Mouse (Mus musculus) cerebellum, adult 9-11 months (tissue): ENCODE measurements at regions not wholly inside any gene's neighbourhood (a gene's known extent, or its start where the extent isn't known, plus 50 kb on each side); places are given as distances from the start of the nearest gene placed in this dataset.

Experiments
- DNase-seq: peaks from one replicate; pipeline ENCODE4 v3.0.0; 2022

DNA sequence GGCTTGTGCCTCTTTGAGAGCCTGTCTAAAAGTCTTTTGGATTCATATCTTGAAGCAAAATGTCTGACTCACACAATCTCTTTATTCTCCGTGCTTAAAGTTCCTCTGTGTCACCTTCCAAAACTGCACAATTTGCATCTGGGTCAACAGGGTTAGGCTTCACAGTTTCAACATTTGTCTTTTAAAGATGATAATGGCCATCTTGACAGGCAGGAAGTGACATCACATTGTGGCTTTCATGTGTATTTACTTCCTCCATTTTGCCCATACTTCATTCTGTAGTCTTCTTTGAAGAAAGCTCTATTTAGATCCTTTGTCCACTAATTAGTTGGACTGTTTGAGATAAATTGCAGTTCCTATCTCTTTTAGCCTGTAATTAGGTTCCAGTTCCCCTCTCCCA lies 135.1 kb downstream of the Ndufa10 start:
- no peak for DNase-seq

DNA sequence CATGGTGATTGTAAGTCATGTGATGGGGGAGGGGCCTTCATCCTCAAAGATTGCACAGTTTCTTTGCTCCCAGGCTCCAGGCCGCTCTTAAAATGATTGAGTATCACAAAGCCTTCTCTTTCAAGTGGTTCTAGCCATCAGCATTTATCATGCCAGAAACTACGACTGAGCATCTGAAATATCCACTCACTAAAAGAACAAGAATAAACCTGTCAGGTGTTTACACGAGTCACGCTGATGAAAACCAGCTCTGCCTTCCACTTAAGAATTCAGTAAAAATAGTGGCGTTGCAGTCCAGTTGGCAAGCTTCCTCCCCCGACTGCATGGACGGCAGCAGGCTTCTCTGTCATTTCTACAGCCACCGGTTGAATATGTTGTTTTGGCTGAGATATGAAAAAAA lies 136.2 kb downstream of the Ndufa10 start:
- DNase-seq: no peak

- no peak for DNase-seq
Measured at GRCm38 (mm10) chr1:92332248-92332584, 136.7 kb upstream of the Hdac4 start.

DNA sequence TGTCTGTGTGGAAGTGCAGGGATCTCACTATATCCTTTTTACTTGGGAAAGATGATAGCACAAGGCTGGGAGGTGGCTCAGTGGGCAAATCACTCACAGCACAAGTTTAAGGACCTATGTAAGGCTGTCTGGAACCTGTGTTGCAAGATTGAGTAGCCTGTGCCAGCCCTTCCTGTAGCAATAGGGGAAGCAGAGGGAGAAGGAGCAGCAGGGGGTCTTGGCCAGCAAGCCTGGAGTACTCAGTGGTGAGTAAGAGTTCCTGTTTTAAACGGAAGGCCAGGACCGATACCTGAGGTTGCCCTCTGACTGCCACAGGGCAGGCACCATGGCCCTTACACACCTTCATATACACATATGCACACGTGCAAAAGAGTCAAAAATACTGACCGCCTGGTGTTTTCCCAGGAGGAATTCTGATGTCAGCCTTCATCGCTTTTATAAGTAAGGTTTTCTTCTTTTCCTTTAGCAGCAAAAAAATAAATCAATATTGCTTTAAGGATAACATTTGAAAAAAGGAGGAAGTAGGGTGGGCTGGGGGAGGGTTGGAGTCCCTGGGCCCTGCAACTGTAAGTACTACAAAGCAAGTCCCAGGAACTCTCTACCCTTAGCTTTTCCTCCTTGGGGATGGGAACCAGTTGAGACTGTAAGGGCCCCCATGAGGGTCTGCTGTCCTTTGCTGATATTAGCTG lies 136.2 kb upstream of the Hdac4 start:
- no peak for DNase-seq

GRCm38 (mm10) chr1:92330181-92330580 lies 134.7 kb upstream of the Hdac4 start:
- DNase-seq: no peak

GRCm38 (mm10) chr1:92329491-92329890 lies 134.0 kb upstream of the Hdac4 start:
- DNase-seq: no peak

- DNase-seq: no peak
Measured at GRCm38 (mm10) chr1:92327141-92327540, 131.6 kb upstream of the Hdac4 start.

DNA sequence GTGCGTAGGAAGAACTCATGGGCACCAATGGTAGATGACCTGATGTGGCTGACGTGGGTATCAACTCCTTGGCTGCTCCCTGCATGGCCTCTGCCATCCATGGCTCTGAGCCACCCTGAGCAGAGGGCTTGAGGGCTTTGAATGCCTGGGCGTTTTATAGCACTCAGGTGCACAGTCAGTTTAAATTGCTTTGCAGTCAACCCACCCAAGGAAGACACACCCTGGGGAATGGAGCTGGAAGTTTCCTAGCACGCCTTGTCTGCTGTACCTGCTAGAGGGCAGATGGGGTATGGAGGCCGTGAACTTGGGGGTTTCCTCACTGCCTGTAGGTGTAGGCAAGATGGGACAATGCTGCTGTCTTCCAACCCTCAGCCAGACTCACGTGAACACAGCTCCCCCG lies 129.8 kb upstream of the Hdac4 start:
- no peak for DNase-seq

GRCm38 (mm10) chr1:92324091-92324950 lies 128.8 kb upstream of the Hdac4 start:
- DNase-seq: no peak

DNA sequence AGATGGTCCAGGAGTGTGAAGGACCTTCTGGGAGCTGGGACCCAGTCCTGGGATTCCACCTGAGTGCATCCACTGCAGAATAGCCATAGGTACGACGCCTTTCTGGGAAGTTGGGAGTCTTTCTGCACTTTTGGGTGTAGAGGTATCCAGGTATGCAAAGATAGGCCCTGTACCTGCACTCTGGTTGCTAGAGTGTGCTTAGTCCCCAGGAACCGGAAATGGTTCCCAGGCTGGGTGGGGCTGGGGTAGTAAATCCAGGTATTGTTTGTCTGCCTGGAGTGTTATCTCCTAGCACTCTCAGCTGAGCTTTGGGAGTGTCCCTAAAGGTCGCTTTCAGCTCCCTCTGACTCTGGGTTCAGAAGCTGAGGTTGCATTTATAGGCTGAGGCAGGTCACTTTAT lies 121.6 kb upstream of the Hdac4 start:
- no peak for DNase-seq

- no peak for DNase-seq
Measured at GRCm38 (mm10) chr1:92316191-92316723, 120.8 kb upstream of the Hdac4 start.

- no peak for DNase-seq
Measured at GRCm38 (mm10) chr1:92313001-92313597, 117.6 kb upstream of the Hdac4 start.

- no peak for DNase-seq
Measured at GRCm38 (mm10) chr1:92309883-92310282, 114.4 kb upstream of the Hdac4 start.

GRCm38 (mm10) chr1:92309381-92309780 lies 113.9 kb upstream of the Hdac4 start:
- no peak for DNase-seq

DNA sequence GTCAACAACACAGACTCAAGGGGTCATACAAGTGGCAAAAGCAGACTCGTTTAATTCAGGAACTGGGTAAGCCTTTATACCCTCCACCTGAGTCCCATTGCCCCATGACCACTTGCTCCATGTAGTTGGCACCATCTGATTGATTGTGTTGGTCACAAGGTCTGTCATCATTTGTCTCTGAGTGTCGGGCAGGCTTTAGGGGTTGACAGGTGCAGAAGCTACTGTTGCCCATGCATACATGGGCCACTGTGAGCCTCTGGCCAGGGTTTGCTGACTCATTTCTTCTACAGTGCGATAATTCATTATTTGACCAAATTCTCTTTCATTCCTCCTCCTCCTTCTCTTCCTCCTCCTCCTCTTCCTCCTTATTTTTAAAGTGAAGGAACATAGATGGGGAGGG lies 113.0 kb upstream of the Hdac4 start:
- no peak for DNase-seq

DNA sequence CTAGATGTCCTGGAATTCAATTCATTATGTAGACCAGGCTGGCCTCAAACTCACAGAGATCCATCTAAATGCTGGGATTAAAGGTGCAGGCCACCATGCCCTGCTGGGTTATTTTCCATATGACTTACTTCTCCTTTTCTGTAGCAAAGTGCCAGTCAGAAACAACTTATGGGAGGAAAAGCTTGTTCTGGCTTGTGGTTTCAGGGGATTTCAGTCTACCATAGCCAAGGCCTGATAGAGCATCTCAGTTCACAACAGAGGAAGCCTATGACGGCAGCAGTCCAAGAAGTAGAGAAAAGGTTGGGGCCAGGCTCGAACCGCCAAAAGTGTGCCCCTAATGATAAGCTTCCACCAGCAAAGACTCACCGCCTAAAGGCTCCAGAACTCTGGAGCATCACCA lies 110.5 kb upstream of the Hdac4 start:
- no peak for DNase-seq

GRCm38 (mm10) chr1:92299041-92299440 lies 103.5 kb upstream of the Hdac4 start:
- no peak for DNase-seq

- DNase-seq: no peak
Measured at GRCm38 (mm10) chr1:92292681-92293380, 97.3 kb upstream of the Hdac4 start.

DNA sequence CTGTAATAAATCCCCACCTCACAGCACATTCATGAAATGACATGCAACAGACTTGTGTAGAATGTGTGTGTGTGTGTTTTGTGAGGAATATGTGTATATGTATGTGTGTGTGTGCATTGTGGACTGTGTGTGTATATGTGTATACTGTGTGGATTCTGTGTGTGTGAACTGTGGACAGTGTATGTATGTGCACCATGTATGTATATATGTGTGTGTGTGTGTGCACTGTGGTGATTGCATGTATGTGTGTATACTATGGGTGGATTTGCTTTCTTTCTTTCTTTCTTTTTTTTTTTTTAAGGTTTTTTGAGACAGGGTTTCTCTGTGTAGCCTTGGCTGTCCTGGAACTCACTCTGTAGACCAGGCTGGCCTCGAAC lies 91.5 kb upstream of the Hdac4 start:
- no peak for DNase-seq

DNA sequence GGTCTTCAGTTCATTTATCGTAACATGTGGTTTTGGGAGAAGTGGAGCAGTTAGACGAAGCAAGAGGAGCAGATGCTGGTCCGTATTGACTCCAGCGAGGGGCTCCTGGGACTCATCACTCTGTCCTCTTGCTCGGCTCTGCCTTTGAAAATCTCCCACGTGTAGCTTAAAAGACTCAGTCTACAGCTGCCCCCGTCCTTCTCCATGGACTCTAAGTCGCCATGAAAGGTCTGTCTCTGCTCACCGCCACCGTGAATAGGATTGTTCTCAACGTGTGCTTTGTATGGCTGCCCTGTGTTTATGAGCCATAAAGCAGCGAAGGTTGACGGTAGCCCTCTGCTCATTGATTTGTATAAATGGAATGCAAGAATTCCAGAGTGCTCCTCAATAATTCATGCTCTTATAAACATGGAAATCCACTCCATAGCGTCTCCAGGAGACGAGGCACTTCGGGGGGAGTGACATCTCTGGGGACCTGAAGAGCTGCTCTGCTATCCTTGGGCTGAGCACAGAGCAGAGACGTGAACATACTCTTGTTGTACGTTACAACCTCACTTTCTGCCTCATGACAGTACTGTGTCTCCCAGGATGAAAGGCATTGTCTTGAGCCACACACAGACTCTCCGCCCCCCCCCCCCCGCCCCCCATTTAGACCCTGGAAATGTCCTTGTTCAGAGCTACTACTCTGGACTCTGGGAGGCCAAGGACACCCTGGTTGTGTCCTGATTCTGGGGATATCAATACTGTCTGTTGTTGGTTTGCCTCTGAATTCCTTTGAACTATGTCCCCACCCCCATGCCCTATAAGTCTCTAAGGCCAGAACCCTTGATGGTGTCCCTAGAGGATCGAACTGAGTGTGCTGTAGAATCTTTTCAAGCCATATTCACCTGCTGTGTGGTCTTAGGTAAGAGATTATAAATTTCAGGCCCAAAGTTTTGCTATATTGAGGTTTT lies 90.8 kb upstream of the Hdac4 start:
- DNase-seq: no peak

- DNase-seq: no peak
Measured at GRCm38 (mm10) chr1:92284155-92284554, 88.7 kb upstream of the Hdac4 start.

DNA sequence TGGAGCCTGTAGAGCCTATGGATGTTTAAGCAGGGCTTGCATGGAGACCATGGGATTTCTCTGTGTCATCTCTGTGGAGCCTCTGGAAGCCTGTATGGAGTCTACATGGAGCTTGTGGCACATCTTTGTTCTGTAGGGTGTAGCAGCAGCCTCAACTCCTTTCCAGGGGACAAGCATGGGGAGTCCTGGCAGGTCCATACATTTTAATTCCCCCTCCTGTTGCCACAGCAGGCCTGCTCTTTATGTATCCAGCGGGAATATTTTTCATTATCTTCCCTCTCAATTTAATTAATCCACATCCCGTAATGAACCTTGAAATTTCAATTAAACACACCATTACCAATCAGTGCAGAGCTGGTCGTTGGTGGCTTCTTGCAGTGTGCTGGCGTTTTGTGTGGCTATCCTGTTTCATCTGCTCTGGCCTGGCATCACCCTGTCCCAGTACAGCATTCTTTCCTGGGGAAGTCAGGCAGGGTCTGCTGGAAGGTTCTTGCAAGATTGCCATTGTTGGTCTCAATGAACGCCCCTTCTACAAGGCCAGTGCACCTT lies 81.8 kb upstream of the Hdac4 start:
- DNase-seq: no peak
